Mouse (Mus musculus) cortical plate, adult 2 months (tissue): ENCODE results near the gene Phf14.

Experiments
- CTCF ChIP-seq: fragments of 200-500 bp; IDR thresholded peaks from 2 replicates; pipeline ENCODE4 v1.5.1; 2011; ENCODE audit warnings: mild to moderate bottlenecking, control low read depth, low read length; ENCODE audit not compliant: insufficient read depth; ENCODE audit errors: extremely low read depth
- POLR2A ChIP-seq: fragments of 200-500 bp; IDR thresholded peaks from 2 replicates; pipeline ENCODE4 v1.6.1; 2011; ENCODE audit warnings: mild to moderate bottlenecking, low read length, control low read depth; ENCODE audit not compliant: insufficient read depth; ENCODE audit errors: extremely low read depth

DNA sequence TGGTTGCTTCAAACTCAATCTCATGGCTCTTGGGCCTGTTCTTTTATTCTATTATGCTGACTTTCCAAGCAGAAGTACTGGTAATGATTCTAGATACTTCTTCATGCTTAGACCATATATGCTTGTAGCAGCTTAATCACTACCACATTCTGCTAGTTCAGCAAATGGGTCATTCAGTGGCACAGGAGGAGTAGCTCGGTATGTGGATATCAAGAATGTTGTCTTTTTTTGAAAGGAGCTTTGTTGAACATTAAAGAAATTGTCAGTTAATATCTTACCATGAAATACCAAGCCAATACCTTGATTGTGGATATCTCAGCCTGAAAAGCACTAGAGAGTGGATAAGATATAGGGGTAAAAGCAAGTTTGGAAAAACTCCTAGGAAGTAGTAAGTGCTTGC lies 91.9 kb downstream of the Phf14 start:
- no peak for TF ChIP-seq CTCF
- TF ChIP-seq POLR2A, result no peak
